Mouse (Mus musculus) liver, embryonic 14.5 days (tissue): ENCODE measurements around the gene Pgam5.

Experiments
- CTCF ChIP-seq: IDR thresholded peaks from 2 replicates; pipeline ENCODE4 v1.5.1; 2016; ENCODE audit warnings: antibody characterized with exemption, low read depth, control low read depth
- EP300 ChIP-seq: IDR thresholded peaks from 2 replicates; pipeline ENCODE4 v1.6.1; 2016; ENCODE audit warnings: antibody characterized with exemption, low read depth

- TF ChIP-seq CTCF = no peak
- TF ChIP-seq EP300 = no peak
Measured at GRCm38 (mm10) chr5:110291649-110292048, 21.9 kb upstream of the Pgam5 start.
